Comparison of ENCODE assay signal across 11 mouse cellular contexts in the genomic region with DNA sequence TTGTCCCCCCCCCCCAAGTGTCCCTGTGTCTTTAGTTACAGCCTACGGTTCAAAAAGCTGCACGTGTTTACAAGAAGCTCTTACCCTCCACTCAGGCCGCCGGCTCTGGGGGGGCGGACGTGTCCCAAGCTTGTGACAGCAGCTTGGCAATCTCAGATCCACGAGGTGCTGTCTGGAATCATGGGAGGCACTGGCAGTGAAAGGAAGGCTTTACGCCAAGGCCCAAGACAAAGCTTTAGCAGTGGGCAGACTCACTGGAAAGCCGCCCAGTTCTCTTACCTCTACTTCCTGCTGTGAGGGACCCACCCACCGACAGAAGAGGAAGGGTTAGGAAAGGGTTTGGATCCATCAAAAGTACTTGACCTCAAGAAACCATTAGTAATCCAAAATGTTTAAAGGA.
DNase-seq lines count a peak whose midpoint lies in the region; ATAC-seq and TF ChIP-seq lines count a peak whose summit lies in the region.
"Had no signal": no experiment of that assay in that cellular context is flagged by ENCODE, and none has a peak within 500 bp of the region (broad histone marks: within the 10 kb centered on the region; RNA-seq: fewer than 3 reads in every experiment).

No protein-coding gene starts in this region.

- TF ChIP-seq EP300 in lung, postnatal 0 days (IDR thresholded peaks at IDR 0.05): no peak

- no peak overlapping the region for H3K27ac ChIP-seq in hindbrain, postnatal 0 days
- H3K27ac ChIP-seq in hindbrain, embryonic 14.5 days: no peak overlapping the region
- no peak overlapping the region for H3K27ac ChIP-seq in heart, embryonic 15.5 days
- H3K27ac ChIP-seq in lung, postnatal 0 days (ENCODE audit: low read length): no peak overlapping the region
- no peak overlapping the region for H3K27ac ChIP-seq in midbrain, embryonic 11.5 days (ENCODE audit: low read depth, low read length)
- H3K27ac ChIP-seq: forebrain, embryonic 15.5 days had no signal

- WGBS in hindbrain, postnatal 0 days: 36% methylated on average over 10 of the region's 10 CpGs
- WGBS in hindbrain, embryonic 14.5 days: 81% methylated on average over 10 of the region's 10 CpGs
- 57% methylated on average over 10 of the region's 10 CpGs for WGBS in heart, embryonic 15.5 days
- WGBS in lung, postnatal 0 days: 26% methylated on average over 10 of the region's 10 CpGs
- 83% methylated on average over 10 of the region's 10 CpGs for WGBS in midbrain, embryonic 11.5 days

- no peak overlapping the region for H3K4me3 ChIP-seq in hindbrain, postnatal 0 days (ENCODE audit: low read length)
- no peak overlapping the region for H3K4me3 ChIP-seq in hindbrain, embryonic 14.5 days (replicated peaks; ENCODE audit: low read length)
- no peak overlapping the region for H3K4me3 ChIP-seq in heart, embryonic 15.5 days
- no peak overlapping the region for H3K4me3 ChIP-seq in lung, postnatal 0 days (ENCODE audit: low read depth, low read length)
- no peak overlapping the region for H3K4me3 ChIP-seq in midbrain, embryonic 11.5 days (ENCODE audit: low read depth, low read length)
- H3K4me3 ChIP-seq: forebrain, embryonic 15.5 days; megakaryocyte, embryonic 14.5 days had no signal

- peak; percentile 59 for DNase-seq in hindbrain, postnatal 0 days (ENCODE audit: low spot score)
- no peak for DNase-seq in hindbrain, embryonic 14.5 days (ENCODE audit: low spot score)
- peak; percentile 77 for DNase-seq in brain, adult 2 months (ENCODE audit: low read depth, low spot score)
- peak; percentile 37 for DNase-seq in lung, postnatal 0 days (ENCODE audit: low spot score)
- DNase-seq in adrenal gland, adult 2 months: no peak
- DNase-seq in midbrain, embryonic 11.5 days (ENCODE audit: low spot score, missing footprints): no peak
- DNase-seq in Muller cell, postnatal 12 days (ENCODE audit: inconsistent ontology term): no peak
- DNase-seq: layer of hippocampus, adult 9-11 months had no signal

- no peak; the same call in 1 of the 2 replicates for ATAC-seq in hindbrain, postnatal 0 days
- no peak for ATAC-seq in hindbrain, embryonic 14.5 days (ENCODE audit: low FRiP score)
- ATAC-seq in heart, embryonic 15.5 days (replicated peaks; ENCODE audit: insufficient number of reproducible peaks, insufficient read depth, low FRiP score, low read depth): 0 out of 2 replicates have a peak, but pooled peaks have one; percentile 27
- ATAC-seq in lung, postnatal 0 days: peak; percentile 40
- ATAC-seq in midbrain, embryonic 11.5 days (ENCODE audit: low FRiP score): no peak
- ATAC-seq: forebrain, embryonic 15.5 days had no signal

- H3K9me3 ChIP-seq in hindbrain, postnatal 0 days (ENCODE audit: low read length): no peaks in the 10 kb centered on the region
- no peaks in the 10 kb centered on the region for H3K9me3 ChIP-seq in hindbrain, embryonic 14.5 days (ENCODE audit: control insufficient read depth, low read length)
- H3K9me3 ChIP-seq in heart, embryonic 15.5 days (replicated peaks): no peaks in the 10 kb centered on the region
- H3K9me3 ChIP-seq in lung, postnatal 0 days (ENCODE audit: low read length): no peaks in the 10 kb centered on the region
- H3K9me3 ChIP-seq in midbrain, embryonic 11.5 days (ENCODE audit: control insufficient read depth, low read length): no peaks in the 10 kb centered on the region
- H3K9me3 ChIP-seq: forebrain, embryonic 15.5 days; megakaryocyte, embryonic 14.5 days had no signal

- H3K36me3 ChIP-seq in hindbrain, postnatal 0 days (ENCODE audit: insufficient read depth, low read length): peaks cover 19% of the 10 kb centered on the region; the same call in 1 of the 2 replicates
- peaks cover 15% of the 10 kb centered on the region for H3K36me3 ChIP-seq in hindbrain, embryonic 14.5 days (replicated peaks; ENCODE audit: control insufficient read depth, insufficient read depth)
- peaks cover 19% of the 10 kb centered on the region for H3K36me3 ChIP-seq in heart, embryonic 15.5 days
- peaks cover 16% of the 10 kb centered on the region; the same call in 1 of the 2 replicates for H3K36me3 ChIP-seq in lung, postnatal 0 days (ENCODE audit: insufficient read depth, low read length)
- H3K36me3 ChIP-seq in midbrain, embryonic 11.5 days (ENCODE audit: control insufficient read depth, insufficient read depth, low read length): peaks cover 4% of the 10 kb centered on the region; the same call in 1 of the 2 replicates

- H3K9ac ChIP-seq in hindbrain, postnatal 0 days (replicated peaks; ENCODE audit: low read length): no peak overlapping the region
- no peak overlapping the region for H3K9ac ChIP-seq in hindbrain, embryonic 14.5 days
- no peak overlapping the region for H3K9ac ChIP-seq in heart, embryonic 15.5 days
- no peak overlapping the region for H3K9ac ChIP-seq in lung, postnatal 0 days (replicated peaks; ENCODE audit: low read depth)
- no peak overlapping the region for H3K9ac ChIP-seq in midbrain, embryonic 11.5 days (ENCODE audit: low read length)
- H3K9ac ChIP-seq: forebrain, embryonic 15.5 days had no signal

- H3K27me3 ChIP-seq in hindbrain, postnatal 0 days (ENCODE audit: insufficient read depth, low read length): no peaks in the 10 kb centered on the region
- H3K27me3 ChIP-seq in hindbrain, embryonic 14.5 days (ENCODE audit: control insufficient read depth, insufficient read depth, low read length): no peaks in the 10 kb centered on the region
- no peaks in the 10 kb centered on the region for H3K27me3 ChIP-seq in heart, embryonic 15.5 days
- no peaks in the 10 kb centered on the region for H3K27me3 ChIP-seq in lung, postnatal 0 days (replicated peaks; ENCODE audit: insufficient read depth, low read length)
- H3K27me3 ChIP-seq in midbrain, embryonic 11.5 days (ENCODE audit: control insufficient read depth, insufficient read depth, low read length): no peaks in the 10 kb centered on the region
- H3K27me3 ChIP-seq: forebrain, embryonic 15.5 days; megakaryocyte, embryonic 14.5 days had no signal

- H3K4me2 ChIP-seq in hindbrain, postnatal 0 days (ENCODE audit: low read depth, low read length): no peak overlapping the region
- no peak overlapping the region for H3K4me2 ChIP-seq in hindbrain, embryonic 14.5 days (replicated peaks)
- no peak overlapping the region for H3K4me2 ChIP-seq in heart, embryonic 15.5 days
- H3K4me2 ChIP-seq in lung, postnatal 0 days (replicated peaks; ENCODE audit: low read depth, low read length): no peak overlapping the region
- no peak overlapping the region for H3K4me2 ChIP-seq in midbrain, embryonic 11.5 days
- H3K4me2 ChIP-seq: forebrain, embryonic 15.5 days had no signal

- TF ChIP-seq CTCF in hindbrain, postnatal 0 days (IDR thresholded peaks at IDR 0.05; ENCODE audit: low read depth): no peak
- TF ChIP-seq CTCF in lung, postnatal 0 days (IDR thresholded peaks at IDR 0.05): no peak

- no peaks in the 10 kb centered on the region for H3K4me1 ChIP-seq in hindbrain, postnatal 0 days (ENCODE audit: insufficient read depth, low read length)
- no peaks in the 10 kb centered on the region for H3K4me1 ChIP-seq in hindbrain, embryonic 14.5 days (replicated peaks; ENCODE audit: control insufficient read depth, insufficient read depth, low read length)
- H3K4me1 ChIP-seq in heart, embryonic 15.5 days (replicated peaks): peaks cover 6% of the 10 kb centered on the region
- H3K4me1 ChIP-seq in lung, postnatal 0 days (ENCODE audit: insufficient read depth, low read depth, low read length): no peaks in the 10 kb centered on the region
- H3K4me1 ChIP-seq in midbrain, embryonic 11.5 days (ENCODE audit: control insufficient read depth, insufficient read depth, low read length): no peaks in the 10 kb centered on the region
- H3K4me1 ChIP-seq: forebrain, embryonic 15.5 days had no signal

Comparison
In these comparisons a context has a peak if more than half of its experiments do, and no peak if none do; other contexts are left out.
1. DNase-seq: peak in hindbrain, postnatal 0 days (single experiment), brain, adult 2 months (single experiment) and lung, postnatal 0 days (single experiment); none in hindbrain, embryonic 14.5 days (single experiment), adrenal gland, adult 2 months (single experiment), midbrain, embryonic 11.5 days (single experiment) and Muller cell, postnatal 12 days (single experiment).
2. ATAC-seq: peak in heart, embryonic 15.5 days (single experiment) and lung, postnatal 0 days (single experiment); none in hindbrain, postnatal 0 days (single experiment), hindbrain, embryonic 14.5 days (single experiment) and midbrain, embryonic 11.5 days (single experiment).